Mouse (Mus musculus) hindbrain, embryonic 12.5 days (tissue): ENCODE data around the gene Dpp6. TPM values are rescaled to one million over a fixed set of nuclear protein-coding genes. Genes with fewer than 3 reads are reported as not detected.

Experiments used
- ATAC-seq: fragments of 200-750 bp; cut with Nextera tagmentation; 2 replicates; pipeline ENCODE4 v1.8.0; 2017; ENCODE audit warnings: moderate TSS enrichment; ENCODE audit not compliant: low FRiP score
- H3K27ac ChIP-seq: fragments of 300-500 bp; sonication (generic); 2 replicates; pipeline ENCODE4 v1.5.1; 2016; ENCODE audit warnings: mild to moderate bottlenecking
- H3K27me3 ChIP-seq: fragments of 300-500 bp; sonication (generic); 2 replicates; pipeline ENCODE4 v1.6.1; 2016; ENCODE audit warnings: mild to moderate bottlenecking
- H3K36me3 ChIP-seq: fragments of 300-500 bp; sonication (generic); 2 replicates; pipeline ENCODE4 v1.6.1; 2016; ENCODE audit warnings: mild to moderate bottlenecking
- H3K4me1 ChIP-seq: fragments of 300-500 bp; sonication (generic); 2 replicates; pipeline ENCODE4 v1.6.1; 2016
- H3K4me2 ChIP-seq: fragments of 300-500 bp; sonication (generic); replicated peaks from 2 replicates; pipeline ENCODE4 v1.6.1; 2016; ENCODE audit warnings: mild to moderate bottlenecking
- H3K4me3 ChIP-seq: fragments of 300-500 bp; sonication (generic); 2 replicates; pipeline ENCODE4 v1.5.1; 2016; ENCODE audit warnings: mild to moderate bottlenecking
- H3K9ac ChIP-seq: fragments of 300-500 bp; sonication (generic); 2 replicates; pipeline ENCODE4 v1.6.1; 2016; ENCODE audit warnings: mild to moderate bottlenecking, moderate library complexity
- H3K9me3 ChIP-seq: fragments of 300-500 bp; sonication (generic); replicated peaks from 2 replicates; pipeline ENCODE4 v1.6.1; 2016; ENCODE audit warnings: mild to moderate bottlenecking
- WGBS: fragments of 180-500 bp; shearing (Covaris S2); methylation state at CpG from one replicate; pipeline ENCODE4 v1.1.7; 2016; 5-methylcytosine and 5-hydroxymethylcytosine counted together
- polyA plus RNA-seq: library from polyadenylated mRNA; unstranded; fragments of >200 nt; fragmentation: Nextera tagmentation; extraction: Ambion mirVana; gene quantifications from 2 replicates; pipeline ENCODE4 v1.2.1, GENCODE M21; 2016

The Dpp6 gene
- polyA plus RNA-seq, 1 experiment from 2014 or later: 27.2 TPM

- 74% methylated on average over 7 of the region's 7 CpGs for WGBS
- H3K4me3 ChIP-seq: no peak overlapping the region
- no peaks in the 10 kb centered on the region for H3K9me3 ChIP-seq
- H3K4me1 ChIP-seq: peaks cover 14% of the 10 kb centered on the region
- H3K4me2 ChIP-seq: 0 out of 2 replicates have a peak overlapping the region, but pooled peaks have one; percentile 29
- no peak for ATAC-seq
- H3K9ac ChIP-seq: no peak overlapping the region
- no peak overlapping the region for H3K27ac ChIP-seq
- H3K36me3 ChIP-seq: no peaks in the 10 kb centered on the region
- H3K27me3 ChIP-seq: peaks cover 5% of the 10 kb centered on the region; the same call in 1 of the 2 replicates
These were observed 90.1 kb downstream of the Dpp6 start for GRCm38 (mm10) chr5:26907151-26907550.

- Histone ChIP-seq H3K36me3 (no peaks in the 10 kb centered on the region), H3K9ac (no peak overlapping the region), H3K4me3 (no peak overlapping the region), H3K27ac (no peak overlapping the region), H3K4me2 (no peak overlapping the region), H3K27me3 (peaks cover 5% of the 10 kb centered on the region; the same call in 1 of the 2 replicates), H3K9me3 (no peaks in the 10 kb centered on the region), H3K4me1 (peaks cover 14% of the 10 kb centered on the region)
- WGBS: 74% methylated on average over 4 of the region's 4 CpGs
- ATAC-seq: no peak
These were observed 91.6 kb downstream of the Dpp6 start for GRCm38 (mm10) chr5:26908612-26909011.

- no peak overlapping the region for H3K4me3 ChIP-seq
- H3K4me2 ChIP-seq: no peak overlapping the region
- H3K4me1 ChIP-seq: peaks cover 7% of the 10 kb centered on the region
- H3K9me3 ChIP-seq: no peaks in the 10 kb centered on the region
- H3K27me3 ChIP-seq: peaks cover 5% of the 10 kb centered on the region; the same call in 1 of the 2 replicates
- no peak overlapping the region for H3K9ac ChIP-seq
- H3K27ac ChIP-seq: no peak overlapping the region
- ATAC-seq: no peak
- no peaks in the 10 kb centered on the region for H3K36me3 ChIP-seq
These were observed 93.3 kb downstream of the Dpp6 start for GRCm38 (mm10) chr5:26910353-26910752.

- WGBS: 84% methylated on average over 3 of the region's 3 CpGs
- H3K4me1 ChIP-seq: no peaks in the 10 kb centered on the region
- H3K9ac ChIP-seq: no peak overlapping the region
- H3K27ac ChIP-seq: no peak overlapping the region
- no peak overlapping the region for H3K4me2 ChIP-seq
- no peak for ATAC-seq
- no peak overlapping the region for H3K4me3 ChIP-seq
- no peaks in the 10 kb centered on the region for H3K27me3 ChIP-seq
- H3K36me3 ChIP-seq: no peaks in the 10 kb centered on the region
- H3K9me3 ChIP-seq: no peaks in the 10 kb centered on the region
These were observed 95.0 kb downstream of the Dpp6 start for GRCm38 (mm10) chr5:26911965-26912364.

- Histone ChIP-seq H3K27ac (no peak overlapping the region), H3K9ac (no peak overlapping the region), H3K27me3 (no peaks in the 10 kb centered on the region), H3K9me3 (no peaks in the 10 kb centered on the region), H3K36me3 (no peaks in the 10 kb centered on the region), H3K4me1 (no peaks in the 10 kb centered on the region), H3K4me3 (no peak overlapping the region), H3K4me2 (no peak overlapping the region)
- ATAC-seq: no peak
- WGBS: 85% methylated on average over 3 of the region's 3 CpGs
These were observed 101.8 kb downstream of the Dpp6 start for GRCm38 (mm10) chr5:26918763-26919162.

- no peaks in the 10 kb centered on the region for H3K27me3 ChIP-seq
- no peak overlapping the region for H3K27ac ChIP-seq
- 84% methylated on average over 5 of the region's 5 CpGs for WGBS
- no peak overlapping the region for H3K9ac ChIP-seq
- no peak for ATAC-seq
- H3K4me2 ChIP-seq: no peak overlapping the region
- no peaks in the 10 kb centered on the region for H3K4me1 ChIP-seq
- no peak overlapping the region for H3K4me3 ChIP-seq
- H3K9me3 ChIP-seq: no peaks in the 10 kb centered on the region
- H3K36me3 ChIP-seq: no peaks in the 10 kb centered on the region
These were observed 107.5 kb downstream of the Dpp6 start for GRCm38 (mm10) chr5:26924552-26924951.

GRCm38 (mm10) chr5:26932413-26933122 is 115.6 kb downstream of the Dpp6 start:
- H3K4me2 ChIP-seq: no peak overlapping the region
- 52% methylated on average over 3 of the region's 3 CpGs for whole genome bisulfite sequencing

GRCm38 (mm10) chr5:26934911-26935310 is 117.9 kb downstream of the Dpp6 start:
- Histone ChIP-seq H3K4me3 (no peak overlapping the region), H3K4me1 (no peaks in the 10 kb centered on the region)
- ATAC-seq: no peak

More at GRCm38 (mm10) chr5:26932413-26933122, 115.6 kb downstream of the Dpp6 start:
- Histone ChIP-seq H3K9me3 (no peaks in the 10 kb centered on the region), H3K27me3 (no peaks in the 10 kb centered on the region), H3K4me3 (no peak overlapping the region), H3K4me1 (no peaks in the 10 kb centered on the region), H3K27ac (no peak overlapping the region), H3K36me3 (no peaks in the 10 kb centered on the region), H3K9ac (no peak overlapping the region)
- ATAC-seq: no peak

GRCm38 (mm10) chr5:26941471-26941870 is 124.5 kb downstream of the Dpp6 start:
- Histone ChIP-seq H3K9me3 (no peaks in the 10 kb centered on the region), H3K9ac (no peak overlapping the region), H3K27me3 (no peaks in the 10 kb centered on the region), H3K4me2 (no peak overlapping the region), H3K27ac (no peak overlapping the region), H3K4me3 (no peak overlapping the region), H3K4me1 (no peaks in the 10 kb centered on the region), H3K36me3 (no peaks in the 10 kb centered on the region)
- ATAC-seq: no peak
- 80% methylated on average over 5 of the region's 5 CpGs for WGBS

More at GRCm38 (mm10) chr5:26934911-26935310, 117.9 kb downstream of the Dpp6 start:
- 88% methylated on average over 6 of the region's 6 CpGs for WGBS
- H3K4me2 ChIP-seq: no peak overlapping the region
- no peaks in the 10 kb centered on the region for H3K9me3 ChIP-seq
- no peak overlapping the region for H3K9ac ChIP-seq
- H3K36me3 ChIP-seq: no peaks in the 10 kb centered on the region
- H3K27ac ChIP-seq: no peak overlapping the region
- no peaks in the 10 kb centered on the region for H3K27me3 ChIP-seq

- WGBS: 51% methylated on average over 4 of the region's 4 CpGs
- Histone ChIP-seq H3K36me3 (no peaks in the 10 kb centered on the region), H3K27me3 (no peaks in the 10 kb centered on the region), H3K4me1 (no peaks in the 10 kb centered on the region), H3K4me2 (no peak overlapping the region), H3K9me3 (no peaks in the 10 kb centered on the region), H3K27ac (no peak overlapping the region), H3K9ac (no peak overlapping the region), H3K4me3 (no peak overlapping the region)
- no peak for ATAC-seq
These were observed 128.3 kb downstream of the Dpp6 start for GRCm38 (mm10) chr5:26945169-26945920.

- no peaks in the 10 kb centered on the region for H3K9me3 ChIP-seq
- no peak overlapping the region for H3K9ac ChIP-seq
- 66% methylated on average over 6 of the region's 6 CpGs for WGBS
These were observed 153.1 kb downstream of the Dpp6 start for GRCm38 (mm10) chr5:26969941-26970590.

GRCm38 (mm10) chr5:26973166-26973565 is 156.2 kb downstream of the Dpp6 start:
- Histone ChIP-seq H3K4me1 (peaks cover 5% of the 10 kb centered on the region; the same call in 1 of the 2 replicates), H3K4me3 (no peak overlapping the region), H3K4me2 (no peak overlapping the region), H3K36me3 (no peaks in the 10 kb centered on the region), H3K9me3 (no peaks in the 10 kb centered on the region), H3K9ac (no peak overlapping the region), H3K27ac (no peak overlapping the region), H3K27me3 (no peaks in the 10 kb centered on the region)
- 18% methylated on average over 4 of the region's 4 CpGs for WGBS
- 0 out of 2 replicates have a peak, but pooled peaks have one; percentile 40 for ATAC-seq

More at GRCm38 (mm10) chr5:26969941-26970590, 153.1 kb downstream of the Dpp6 start:
- no peak overlapping the region for H3K4me2 ChIP-seq
- H3K27ac ChIP-seq: no peak overlapping the region
- peaks cover 5% of the 10 kb centered on the region; the same call in 1 of the 2 replicates for H3K4me1 ChIP-seq
- no peak for ATAC-seq
- H3K27me3 ChIP-seq: no peaks in the 10 kb centered on the region
- no peaks in the 10 kb centered on the region for H3K36me3 ChIP-seq
- no peak overlapping the region for H3K4me3 ChIP-seq
